Mouse (Mus musculus) spleen, adult 18-20 months (tissue): ENCODE measurements around the gene Nrl.

Experiments used
- DNase-seq, 2 experiments: peaks; one replicate each; pipeline ENCODE4 v3.0.0; 2022; ENCODE audit warnings: mixed read lengths in 2 of 2

The Nrl gene

DNA sequence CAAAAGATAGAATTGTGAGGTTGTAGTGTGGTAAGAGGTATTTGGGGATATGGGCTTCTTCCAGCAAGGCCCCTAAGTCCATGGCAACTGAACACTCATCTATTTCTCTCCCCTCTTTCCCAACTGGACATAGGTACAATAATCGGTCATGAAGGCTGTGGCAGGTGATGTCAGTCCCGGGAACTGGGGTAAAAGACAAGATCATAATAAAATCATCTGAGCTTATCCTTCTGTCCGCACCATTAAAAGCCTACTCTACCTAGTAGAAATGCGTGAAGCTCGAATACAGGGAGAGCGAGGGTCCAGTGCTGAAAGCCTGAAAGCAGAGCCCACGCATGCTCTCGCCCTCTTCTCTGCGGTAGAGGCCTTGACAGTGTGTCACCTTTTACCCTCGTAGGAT, 45.2 kb downstream of the Nrl start:
- no peak for DNase-seq

DNA sequence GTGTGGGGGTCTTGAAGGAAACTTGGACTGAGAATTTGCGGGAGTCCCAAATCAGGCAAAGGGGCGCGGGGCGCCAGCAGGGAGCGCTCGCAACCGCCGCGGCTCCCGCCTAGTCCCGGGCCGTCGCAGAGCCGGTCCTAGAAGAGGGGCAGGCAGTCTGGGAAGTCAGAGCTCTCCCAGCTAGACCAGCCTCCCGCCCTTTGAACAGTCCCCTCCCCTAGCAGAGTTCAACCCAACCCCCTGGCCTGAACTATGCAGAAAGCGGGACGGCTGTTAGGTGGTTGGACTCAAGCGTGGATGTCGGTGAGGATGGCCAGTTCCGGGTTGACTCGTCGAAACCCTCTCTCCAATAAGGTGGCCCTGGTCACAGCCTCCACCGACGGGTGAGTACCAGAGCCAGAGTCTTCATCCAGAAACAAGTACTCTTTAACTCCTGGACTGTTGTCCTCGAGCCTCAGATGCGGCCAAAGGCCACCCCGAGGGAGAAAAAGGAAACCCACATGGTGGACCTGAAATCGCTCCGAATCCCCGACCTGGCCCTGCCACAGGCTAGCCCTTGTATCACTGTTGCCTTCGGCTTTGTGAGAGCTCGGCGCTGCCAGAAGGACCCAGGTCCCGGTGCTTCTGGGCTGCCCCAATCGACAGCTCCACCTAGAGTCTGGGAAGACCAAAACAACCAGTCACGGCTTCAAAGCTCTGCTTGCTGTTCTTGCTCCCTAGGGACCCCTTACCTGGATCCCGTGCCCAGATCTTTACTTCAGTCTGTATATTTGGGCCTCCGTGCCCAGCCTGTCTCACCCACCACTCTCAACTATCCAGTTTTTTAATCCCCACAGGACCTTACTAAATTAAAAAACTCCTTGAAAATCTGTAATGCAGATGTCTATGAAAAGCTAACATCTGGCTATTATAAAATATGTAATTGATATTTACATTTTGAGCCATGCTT, 45.9 kb downstream of the Nrl start, which contains the start of gene Dhrs4:
Dhrs4 (plus strand) TSS at position 108 of the 949 bp plus-strand sequence.
- peak; percentile 68 to 73 for DNase-seq

DNA sequence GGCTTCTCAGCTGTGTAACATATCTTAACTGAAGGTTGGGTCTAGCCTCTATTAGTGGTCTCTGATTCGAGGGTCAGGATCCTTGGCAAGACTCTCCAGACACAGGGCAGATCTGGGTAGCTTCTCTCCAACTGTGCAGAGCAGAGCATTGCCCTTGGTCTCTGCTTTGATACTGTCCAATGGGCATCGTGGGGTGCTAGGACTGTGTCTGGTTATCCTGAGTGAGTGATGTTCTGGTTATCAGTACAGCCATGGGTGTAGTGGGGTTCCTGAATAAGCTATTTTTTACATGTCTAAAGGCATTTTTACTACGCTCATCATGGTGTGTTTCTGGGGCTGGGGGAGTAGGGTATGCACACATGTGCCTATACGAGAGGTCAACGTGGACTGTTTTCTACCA, 47.0 kb downstream of the Nrl start:
- no peak for DNase-seq

GRCm38 (mm10) chr14:55477421-55477820, 47.4 kb downstream of the Nrl start:
- DNase-seq = no peak

DNA sequence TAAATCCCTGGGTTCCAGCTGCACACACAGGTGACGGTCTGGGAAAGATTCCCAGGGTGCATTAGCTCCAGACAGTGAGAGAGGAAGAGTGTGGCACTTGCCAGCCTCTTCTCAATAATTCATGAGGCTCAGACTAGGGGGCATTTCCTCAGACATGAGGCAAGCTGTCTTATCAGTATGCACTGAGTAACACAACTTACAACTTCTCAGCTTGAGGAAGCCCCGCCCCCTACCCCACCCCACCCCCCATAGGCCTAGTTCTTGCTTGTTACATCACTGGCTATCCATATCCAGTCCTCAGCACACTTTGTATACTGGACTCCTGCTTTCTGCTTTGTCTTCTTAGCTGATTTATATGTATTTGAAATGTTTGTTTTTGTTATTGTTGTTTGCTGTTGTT, 49.1 kb downstream of the Nrl start:
- no peak for DNase-seq

- no peak for DNase-seq
Observed at GRCm38 (mm10) chr14:55470806-55471205, 54.0 kb downstream of the Nrl start.

DNA sequence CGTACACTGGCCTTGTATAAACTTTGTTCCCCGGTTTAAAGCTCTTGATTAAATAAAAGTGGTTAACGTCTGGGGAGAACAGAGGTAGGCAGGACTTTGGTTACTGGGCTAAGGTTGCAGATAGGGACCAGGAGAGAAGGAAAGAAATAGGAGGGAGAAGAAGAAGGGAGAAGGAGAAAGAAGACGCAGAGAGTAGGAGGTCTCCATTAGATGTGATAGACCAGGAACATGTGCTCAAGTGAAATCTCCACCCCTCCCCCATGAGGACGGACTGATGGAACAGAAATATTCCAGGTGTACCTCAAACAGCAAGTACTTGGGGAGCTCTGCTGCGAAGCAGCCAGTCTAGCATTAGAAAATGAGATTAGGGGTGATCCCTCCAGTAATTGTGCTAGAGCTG, 55.0 kb downstream of the Nrl start:
- no peak for DNase-seq

DNA sequence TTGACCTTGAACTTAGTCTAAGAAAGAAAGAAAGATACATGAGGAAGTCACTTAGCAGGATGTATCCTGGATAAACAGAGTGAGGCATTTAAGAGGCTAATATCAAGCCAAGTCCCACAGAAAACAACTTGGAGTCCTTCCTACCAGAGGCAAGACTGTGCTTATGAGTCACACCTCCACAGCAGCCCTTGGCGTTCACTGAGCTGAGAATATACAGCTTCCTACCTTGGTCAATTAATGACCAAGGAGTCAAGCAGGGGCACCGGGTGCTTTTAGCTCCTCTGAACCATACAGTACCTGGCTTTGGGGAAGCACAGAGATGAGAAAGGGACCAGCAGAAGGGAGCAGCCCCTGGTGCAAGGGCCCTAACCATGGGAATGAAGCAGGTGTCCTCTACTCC, 55.7 kb downstream of the Nrl start:
- DNase-seq = no peak
